In genomic region chr7:139252566-139252965, GRCm38 (mm10) we compare ENCODE assay signal across 16 mouse cellular contexts. TPM values are rescaled to one million over a fixed set of nuclear protein-coding genes. Genes with fewer than 3 reads are reported as not detected.
DNase-seq lines count a peak whose midpoint lies in the region; ATAC-seq and TF ChIP-seq lines count a peak whose summit lies in the region.
"Had no signal": no experiment of that assay in that cellular context is flagged by ENCODE, and none has a peak within 500 bp of the region (broad histone marks: within the 10 kb centered on the region; RNA-seq: fewer than 3 reads in every experiment).

No protein-coding gene starts in this region.

- peaks cover 60% of the 10 kb centered on the region for H3K4me1 ChIP-seq in heart, postnatal 0 days (ENCODE audit: control insufficient read depth, insufficient read depth)
- peaks cover 15% of the 10 kb centered on the region for H3K4me1 ChIP-seq in testis, adult 2 months (ENCODE audit: control insufficient read depth, insufficient read depth, low read length)
- H3K4me1 ChIP-seq in forebrain, embryonic 13.5 days, result peaks cover 32% of the 10 kb centered on the region

- no peak overlapping the region for H3K9ac ChIP-seq in heart, postnatal 0 days (replicated peaks; ENCODE audit: low read depth, low read length)
- H3K9ac ChIP-seq in forebrain, embryonic 13.5 days, result no peak overlapping the region
- H3K9ac ChIP-seq: forebrain, postnatal 0 days; liver, embryonic 13.5 days; neural tube, embryonic 13.5 days had no signal

- TF ChIP-seq EP300 in heart, postnatal 0 days (IDR thresholded peaks at IDR 0.05; ENCODE audit: low read depth), result no peak

- no peak for TF ChIP-seq CTCF in heart, postnatal 0 days (IDR thresholded peaks at IDR 0.05; ENCODE audit: low read depth)
- TF ChIP-seq CTCF in testis, adult 2 months (IDR thresholded peaks at IDR 0.05; ENCODE audit: control insufficient read depth, insufficient read depth, insufficient replicate concordance, low read depth, low read length), result no peak

- WGBS in heart, postnatal 0 days, result 82% methylated on average over 7 of the region's 7 CpGs
- WGBS in forebrain, embryonic 13.5 days, result 91% methylated on average over 7 of the region's 7 CpGs

- H3K27me3 ChIP-seq in heart, postnatal 0 days (ENCODE audit: control insufficient read depth, insufficient read depth, low read length), result no peaks in the 10 kb centered on the region
- H3K27me3 ChIP-seq in testis, adult 2 months (ENCODE audit: control insufficient read depth, insufficient read depth, low read length), result no peaks in the 10 kb centered on the region
- peaks cover 30% of the 10 kb centered on the region for H3K27me3 ChIP-seq in forebrain, embryonic 13.5 days

- peak; percentile 68 to 83 for DNase-seq in adrenal gland, adult (ENCODE audit: inconsistent age in 2 of 2, low spot score in 1 of 2)
- DNase-seq in adrenal gland, postnatal 4 days (ENCODE audit: low spot score in 2 of 2), result no peak
- no peak for DNase-seq in heart, postnatal 0 days (ENCODE audit: low spot score)
- no peak for DNase-seq in heart, postnatal 10 days
- no peak for DNase-seq in testis, postnatal 14 days (ENCODE audit: low spot score)
- no peak for DNase-seq in Muller cell, postnatal 12 days (ENCODE audit: inconsistent ontology term)
- DNase-seq: cerebellum, adult 2 months; liver, embryonic 13.5 days; spleen, adult 18-20 months had no signal

- H3K27ac ChIP-seq in heart, postnatal 0 days (ENCODE audit: low read depth), result peak overlapping the region; percentile 63; the same call in 1 of the 2 replicates
- H3K27ac ChIP-seq in testis, adult 2 months (ENCODE audit: control insufficient read depth, insufficient read depth, low read depth, low read length), result 0 out of 2 replicates have a peak overlapping the region, but pooled peaks have one; percentile 4
- H3K27ac ChIP-seq in forebrain, embryonic 13.5 days, result no peak overlapping the region
- H3K27ac ChIP-seq: liver, embryonic 13.5 days; neural tube, embryonic 13.5 days had no signal

- H3K4me2 ChIP-seq in heart, postnatal 0 days (ENCODE audit: low read depth, low read length), result no peak overlapping the region
- no peak overlapping the region for H3K4me2 ChIP-seq in forebrain, embryonic 13.5 days
- H3K4me2 ChIP-seq: liver, embryonic 13.5 days; neural tube, embryonic 13.5 days had no signal

- H3K4me3 ChIP-seq in heart, postnatal 0 days (ENCODE audit: low read depth, low read length), result no peak overlapping the region
- H3K4me3 ChIP-seq in testis, adult 2 months (ENCODE audit: control insufficient read depth, low read depth, low read length), result no peak overlapping the region
- no peak overlapping the region for H3K4me3 ChIP-seq in forebrain, embryonic 13.5 days
- H3K4me3 ChIP-seq: limb, embryonic 10.5 days; liver, embryonic 13.5 days; neural tube, embryonic 13.5 days had no signal

- H3K9me3 ChIP-seq in heart, postnatal 0 days (replicated peaks; ENCODE audit: control insufficient read depth, low read length), result no peaks in the 10 kb centered on the region
- no peaks in the 10 kb centered on the region for H3K9me3 ChIP-seq in forebrain, embryonic 13.5 days (replicated peaks)
- H3K9me3 ChIP-seq: limb, embryonic 10.5 days; liver, embryonic 13.5 days; neural tube, embryonic 13.5 days had no signal

- H3K36me3 ChIP-seq in heart, postnatal 0 days (replicated peaks; ENCODE audit: control insufficient read depth, insufficient read depth, low read length), result peaks cover 27% of the 10 kb centered on the region
- no peaks in the 10 kb centered on the region for H3K36me3 ChIP-seq in testis, adult 2 months (ENCODE audit: control insufficient read depth, insufficient read depth, low read length)
- peaks cover 9% of the 10 kb centered on the region for H3K36me3 ChIP-seq in forebrain, embryonic 13.5 days (ENCODE audit: poor library complexity, severe bottlenecking)

- intact Hi-C loops in heart, postnatal 10 days (cut with DNase I), result loop anchor here (2.0 kb wide), 1 partner anchor 14 kb away; no protein-coding TSS in a partner anchor

- ATAC-seq in heart, postnatal 0 days (ENCODE audit: insufficient read depth, low read depth), result no peak
- ATAC-seq in forebrain, embryonic 13.5 days, result no peak
- ATAC-seq: forebrain, postnatal 0 days had no signal

- TF ChIP-seq POLR2A in testis, adult 2 months (IDR thresholded peaks at IDR 0.05; ENCODE audit: control insufficient read depth, low read depth, low read length), result no peak

RNA-seq across cellular contexts. Expression of gene Pwwp2b, which starts 4.3 kb away (rescaled TPM):
- total RNA-seq in adrenal gland, postnatal 4 days (2021), result 10 to 100 TPM; 18.2 to 21.0 TPM
- 9.0 and 9.4 TPM in 2 replicates for total RNA-seq in heart, postnatal 0 days (2014; rRNA removed; ENCODE audit: low replicate concordance)
- polyA plus RNA-seq in heart, postnatal 0 days (2015; fragmentation: Nextera tagmentation; extraction: Ambion mirVana), result 6.0 and 7.4 TPM in 2 replicates
- total RNA-seq in heart, postnatal 10 days (2021), result 1 to 10 TPM; 8.1 to 9.8 TPM
- polyA plus RNA-seq in testis, adult 2 months (2012; rRNA removed), result 304 and 317 TPM in 2 replicates
- polyA plus RNA-seq in forebrain, embryonic 13.5 days (2015; fragmentation: Nextera tagmentation; extraction: Ambion mirVana), result 4.5 and 4.7 TPM in 2 replicates

RNA-seq across cellular contexts. Expression of gene Stk32c, which starts 39.5 kb away (rescaled TPM):
- total RNA-seq in adrenal gland, postnatal 4 days (2021), result 1 to 10 TPM; 3.8 to 4.3 TPM
- total RNA-seq in heart, postnatal 0 days (2014; rRNA removed; ENCODE audit: low replicate concordance), result 0.31 and 0.42 TPM in 2 replicates
- 0.08 TPM in 1 of 2 replicates, not detected in the other for polyA plus RNA-seq in heart, postnatal 0 days (2015; fragmentation: Nextera tagmentation; extraction: Ambion mirVana)
- 1 to 10 TPM; 2.8 to 4.6 TPM for total RNA-seq in heart, postnatal 10 days (2021)
- polyA plus RNA-seq in testis, adult 2 months (2012; rRNA removed), result 5.1 and 5.6 TPM in 2 replicates
- 0.50 and 0.89 TPM in 2 replicates for polyA plus RNA-seq in forebrain, embryonic 13.5 days (2015; fragmentation: Nextera tagmentation; extraction: Ambion mirVana)
- total RNA-seq: megakaryocyte progenitor cell, adult 5-6 weeks had no signal
- polyA plus RNA-seq: liver, embryonic 13.5 days; thymus, postnatal 0 days had no signal

RNA-seq across cellular contexts. Expression of gene Lrrc27, which starts 39.8 kb away (rescaled TPM):
- 1 to 10 TPM; 4.5 to 5.6 TPM for total RNA-seq in adrenal gland, postnatal 4 days (2021)
- total RNA-seq in heart, postnatal 0 days (2014; rRNA removed; ENCODE audit: low replicate concordance), result 1.9 and 2.9 TPM in 2 replicates
- 3.9 and 5.0 TPM in 2 replicates for polyA plus RNA-seq in heart, postnatal 0 days (2015; fragmentation: Nextera tagmentation; extraction: Ambion mirVana)
- total RNA-seq in heart, postnatal 10 days (2021), result 10 to 100 TPM in 1 of 2 experiments, 1 to 10 TPM in 1; 9.3 to 10.0 TPM
- 863 and 972 TPM in 2 replicates for polyA plus RNA-seq in testis, adult 2 months (2012; rRNA removed)
- 3.6 and 3.7 TPM in 2 replicates for polyA plus RNA-seq in forebrain, embryonic 13.5 days (2015; fragmentation: Nextera tagmentation; extraction: Ambion mirVana)

Comparison
In these comparisons a context has a peak if more than half of its experiments do, and no peak if none do; other contexts are left out.
1. DNase-seq: peak in adrenal gland, adult (2 of 2); none in adrenal gland, postnatal 4 days (0 of 2), heart, postnatal 0 days (single experiment), heart, postnatal 10 days (0 of 2), testis, postnatal 14 days (single experiment) and Muller cell, postnatal 12 days (single experiment).